ENCODE assay signal across 28 mouse cellular contexts in the genomic region with DNA sequence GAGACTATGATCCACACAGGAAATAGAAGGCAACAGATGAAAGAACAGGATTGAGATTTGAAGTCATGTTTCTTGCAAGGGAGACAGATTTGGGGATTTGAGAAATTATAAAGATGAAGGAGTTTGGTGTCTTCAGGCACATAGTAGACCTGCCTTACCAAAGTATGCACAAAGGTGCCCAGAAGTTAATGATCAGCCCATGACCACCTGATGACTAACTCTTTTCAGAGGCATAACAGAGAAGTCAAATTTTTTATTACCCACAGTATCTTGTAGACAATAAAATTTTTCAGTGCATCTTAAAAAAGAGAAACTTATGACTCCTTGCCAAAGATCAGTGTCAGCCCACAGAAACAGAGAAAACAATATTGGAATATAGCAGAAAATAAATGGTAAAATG. TPM values are rescaled to one million over a fixed set of nuclear protein-coding genes. Genes with fewer than 3 reads are reported as not detected.
DNase-seq lines count a peak whose midpoint lies in the region; ATAC-seq and TF ChIP-seq lines count a peak whose summit lies in the region.
"Had no signal": no experiment of that assay in that cellular context is flagged by ENCODE, and none has a peak within 500 bp of the region (broad histone marks: within the 10 kb centered on the region; RNA-seq: fewer than 3 reads in every experiment).

No protein-coding gene starts in this region.

- H3K27ac ChIP-seq in kidney, adult 2 months (ENCODE audit: insufficient read depth, low read depth, low read length), result no peak overlapping the region
- H3K27ac ChIP-seq in intestine, embryonic 16.5 days (ENCODE audit: low read length), result no peak overlapping the region
- no peak overlapping the region for H3K27ac ChIP-seq in midbrain, embryonic 13.5 days
- H3K27ac ChIP-seq: embryonic facial prominence, embryonic 13.5 days; embryonic facial prominence, embryonic 15.5 days; forebrain, embryonic 10.5 days; forebrain, embryonic 12.5 days had no signal

- no peak overlapping the region for H3K9ac ChIP-seq in intestine, embryonic 16.5 days (ENCODE audit: low read depth, low read length)
- H3K9ac ChIP-seq in midbrain, embryonic 13.5 days (replicated peaks), result no peak overlapping the region
- H3K9ac ChIP-seq: embryonic facial prominence, embryonic 13.5 days; embryonic facial prominence, embryonic 15.5 days; forebrain, embryonic 12.5 days had no signal

- ATAC-seq in intestine, embryonic 16.5 days, result peak; percentile 89
- no peak for ATAC-seq in midbrain, embryonic 13.5 days
- ATAC-seq: activated CD4-positive, CD25-positive, alpha-beta regulatory T cell, adult 4 months; CD4-positive, CD25-positive, alpha-beta regulatory T cell, adult 4 months; forebrain, embryonic 14.5 days; Patski had no signal

- no peaks in the 10 kb centered on the region for H3K9me3 ChIP-seq in intestine, embryonic 16.5 days (ENCODE audit: control insufficient read depth, low read length)
- H3K9me3 ChIP-seq in midbrain, embryonic 13.5 days, result no peaks in the 10 kb centered on the region
- H3K9me3 ChIP-seq: embryonic facial prominence, embryonic 13.5 days; embryonic facial prominence, embryonic 15.5 days; forebrain, embryonic 10.5 days; forebrain, embryonic 12.5 days; G1E had no signal

- H3K4me2 ChIP-seq in intestine, embryonic 16.5 days (ENCODE audit: low read depth, low read length), result no peak overlapping the region
- no peak overlapping the region for H3K4me2 ChIP-seq in midbrain, embryonic 13.5 days (replicated peaks)
- H3K4me2 ChIP-seq: embryonic facial prominence, embryonic 13.5 days; embryonic facial prominence, embryonic 15.5 days; forebrain, embryonic 12.5 days had no signal

- TF ChIP-seq POLR2A in kidney, adult 2 months (IDR thresholded peaks at IDR 0.05; ENCODE audit: low read depth, low read length), result no peak

- no peaks in the 10 kb centered on the region for H3K36me3 ChIP-seq in kidney, adult 2 months (ENCODE audit: control insufficient read depth, insufficient read depth, low read length)
- no peaks in the 10 kb centered on the region for H3K36me3 ChIP-seq in intestine, embryonic 16.5 days (ENCODE audit: control insufficient read depth, insufficient read depth, low read length)
- no peaks in the 10 kb centered on the region for H3K36me3 ChIP-seq in midbrain, embryonic 13.5 days
- H3K36me3 ChIP-seq: embryonic facial prominence, embryonic 13.5 days; embryonic facial prominence, embryonic 15.5 days; forebrain, embryonic 10.5 days; forebrain, embryonic 12.5 days; G1E had no signal

- peak; percentile 46 for DNase-seq in kidney, adult 2 months
- DNase-seq in kidney, postnatal 4 days, result no peak
- DNase-seq in kidney, postnatal 36 days, result peak; percentile 28 to 34
- DNase-seq in kidney, adult 11 months, result no peak
- DNase-seq in heart, adult 8-10 months (ENCODE audit: low spot score), result no peak
- DNase-seq: adrenal gland, adult 8-10 months; adrenal gland, postnatal 14 days; adrenal gland, postnatal 36 days; B cell, adult 2 months; cerebellum, adult 11-12 months; cerebellum, adult 8-10 months; cerebellum, adult 9-11 months; cerebellum, postnatal 14 days; cerebellum, postnatal 36 days; embryo, embryonic 11 days had no signal

- H3K27me3 ChIP-seq in kidney, adult 2 months (replicated peaks; ENCODE audit: control insufficient read depth, insufficient read depth, low read length), result no peaks in the 10 kb centered on the region
- no peaks in the 10 kb centered on the region for H3K27me3 ChIP-seq in intestine, embryonic 16.5 days (replicated peaks; ENCODE audit: control insufficient read depth, insufficient read depth, low read length)
- no peaks in the 10 kb centered on the region for H3K27me3 ChIP-seq in midbrain, embryonic 13.5 days
- H3K27me3 ChIP-seq: CH12.LX; embryonic facial prominence, embryonic 13.5 days; embryonic facial prominence, embryonic 15.5 days; forebrain, embryonic 12.5 days; Patski had no signal

- no peaks in the 10 kb centered on the region; the same call in 1 of the 2 replicates for H3K4me1 ChIP-seq in kidney, adult 2 months (ENCODE audit: control insufficient read depth, insufficient read depth, low read length)
- no peaks in the 10 kb centered on the region for H3K4me1 ChIP-seq in intestine, embryonic 16.5 days (ENCODE audit: control insufficient read depth, insufficient read depth, low read length)
- no peaks in the 10 kb centered on the region for H3K4me1 ChIP-seq in midbrain, embryonic 13.5 days (replicated peaks)
- H3K4me1 ChIP-seq: embryonic facial prominence, embryonic 13.5 days; embryonic facial prominence, embryonic 15.5 days; forebrain, embryonic 10.5 days; forebrain, embryonic 12.5 days had no signal

- no peak overlapping the region for H3K4me3 ChIP-seq in kidney, adult 2 months (ENCODE audit: insufficient read depth, low read depth, low read length)
- no peak overlapping the region for H3K4me3 ChIP-seq in intestine, embryonic 16.5 days (ENCODE audit: low read length)
- H3K4me3 ChIP-seq in midbrain, embryonic 13.5 days (replicated peaks), result no peak overlapping the region
- H3K4me3 ChIP-seq: embryonic facial prominence, embryonic 13.5 days; embryonic facial prominence, embryonic 15.5 days; erythroblast, embryonic 14.5 days; forebrain, embryonic 10.5 days; forebrain, embryonic 12.5 days had no signal

- TF ChIP-seq CTCF in kidney, adult 2 months (conservative IDR thresholded peaks at IDR 0.05; ENCODE audit: insufficient read depth, insufficient read length, low read depth, low read length), result no peak

RNA-seq across cellular contexts. Expression of gene Plscr4, which starts 12.6 kb away (rescaled TPM):
- 11.0 and 11.7 TPM in 2 replicates for polyA plus RNA-seq in kidney, adult 2 months (2012; rRNA removed)
- 5.3 and 5.8 TPM in 2 replicates for polyA plus RNA-seq in intestine, embryonic 16.5 days (2015; fragmentation: Nextera tagmentation; extraction: Ambion mirVana)
- polyA plus RNA-seq in midbrain, embryonic 13.5 days (2015; fragmentation: Nextera tagmentation; extraction: Ambion mirVana), result 0.98 and 1.1 TPM in 2 replicates
- total RNA-seq in heart, adult 8-10 months (2022), result 1 to 10 TPM; 7.0 to 9.2 (median 7.7) TPM
- total RNA-seq: CH12.LX had no signal
- polyA plus RNA-seq: erythroblast, embryonic 14.5 days; G1E had no signal

Comparison
In these comparisons a context has a peak if more than half of its experiments do, and no peak if none do; other contexts are left out.
1. DNase-seq: peak in kidney, adult 2 months (single experiment) and kidney, postnatal 36 days (2 of 2); none in kidney, postnatal 4 days (0 of 2), kidney, adult 11 months (single experiment) and heart, adult 8-10 months (single experiment).